Mouse (Mus musculus): ENCODE data around the gene Dennd2c. TPM values are rescaled to one million over a fixed set of nuclear protein-coding genes. Genes with fewer than 3 reads are reported as not detected.
"Not testable (repeated sequence)": the region's sequence is repeated elsewhere in the genome, so short reads cannot be mapped to it uniquely, and the experiment has no call there.

Dennd2c gene
- polyA plus RNA-seq, 1 experiment from 2014 or later = 1.3 TPM

- H3K27me3 ChIP-seq = peaks cover 6% of the 10 kb centered on the region; the same call in 1 of the 2 replicates
- WGBS = 96% methylated on average over 3 of the region's 3 CpGs
- H3K4me1 ChIP-seq (replicated peaks) = peaks cover 7% of the 10 kb centered on the region
- ATAC-seq (ENCODE audit: low FRiP score, low read depth) = no peak
- H3K4me2 ChIP-seq = no peak overlapping the region
- H3K4me3 ChIP-seq = no peak overlapping the region
- no peak overlapping the region for H3K9ac ChIP-seq
- H3K36me3 ChIP-seq = no peaks in the 10 kb centered on the region
- H3K27ac ChIP-seq (replicated peaks) = no peak overlapping the region
- no peaks in the 10 kb centered on the region for H3K9me3 ChIP-seq
Measured at GRCm38 (mm10) chr3:103126138-103126537, 23.7 kb downstream of the Dennd2c start.

GRCm38 (mm10) chr3:103127177-103127576, 24.8 kb downstream of the Dennd2c start:
- H3K4me2 ChIP-seq = no peak overlapping the region

GRCm38 (mm10) chr3:103127721-103128120, 25.3 kb downstream of the Dennd2c start:
- H3K36me3 ChIP-seq = no peaks in the 10 kb centered on the region
- H3K4me2 ChIP-seq = no peak overlapping the region
- H3K27me3 ChIP-seq = peaks cover 6% of the 10 kb centered on the region; the same call in 1 of the 2 replicates
- H3K9ac ChIP-seq = no peak overlapping the region
- peaks cover 7% of the 10 kb centered on the region for H3K4me1 ChIP-seq (replicated peaks)
- ATAC-seq (ENCODE audit: low FRiP score, low read depth) = no peak
- no peak overlapping the region for H3K27ac ChIP-seq (replicated peaks)
- no peaks in the 10 kb centered on the region for H3K9me3 ChIP-seq
- no peak overlapping the region for H3K4me3 ChIP-seq
- 68% methylated on average over 5 of the region's 5 CpGs for WGBS

More at GRCm38 (mm10) chr3:103127177-103127576, 24.8 kb downstream of the Dennd2c start:
- ATAC-seq (ENCODE audit: low FRiP score, low read depth) = no peak
- Histone ChIP-seq H3K9me3 (no peaks in the 10 kb centered on the region), H3K27ac (replicated peaks) (no peak overlapping the region), H3K4me1 (replicated peaks) (peaks cover 7% of the 10 kb centered on the region), H3K9ac (no peak overlapping the region), H3K4me3 (no peak overlapping the region), H3K36me3 (no peaks in the 10 kb centered on the region), H3K27me3 (peaks cover 6% of the 10 kb centered on the region; the same call in 1 of the 2 replicates)
- 8% methylated on average over 2 of the region's 2 CpGs for WGBS

- Histone ChIP-seq H3K4me2 (no peak overlapping the region), H3K4me3 (no peak overlapping the region), H3K27ac (replicated peaks) (no peak overlapping the region), H3K9ac (no peak overlapping the region), H3K4me1 (replicated peaks) (peaks cover 7% of the 10 kb centered on the region), H3K36me3 (no peaks in the 10 kb centered on the region), H3K9me3 (no peaks in the 10 kb centered on the region), H3K27me3 (peaks cover 6% of the 10 kb centered on the region; the same call in 1 of the 2 replicates)
- 43% methylated on average over 4 of the region's 4 CpGs for WGBS
- ATAC-seq (ENCODE audit: low FRiP score, low read depth) = no peak
Measured at GRCm38 (mm10) chr3:103128251-103128650, 25.8 kb downstream of the Dennd2c start.

GRCm38 (mm10) chr3:103129367-103130159, 27.2 kb downstream of the Dennd2c start:
- Histone ChIP-seq H3K9ac (no peak overlapping the region), H3K9me3 (no peaks in the 10 kb centered on the region), H3K4me1 (replicated peaks) (peaks cover 7% of the 10 kb centered on the region), H3K4me3 (no peak overlapping the region), H3K27me3 (peaks cover 6% of the 10 kb centered on the region; the same call in 1 of the 2 replicates), H3K27ac (replicated peaks) (no peak overlapping the region), H3K4me2 (no peak overlapping the region), H3K36me3 (no peaks in the 10 kb centered on the region)
- 83% methylated on average over 8 of the region's 8 CpGs for WGBS
- ATAC-seq (ENCODE audit: low FRiP score, low read depth) = no peak

GRCm38 (mm10) chr3:103130236-103130751, 27.9 kb downstream of the Dennd2c start:
- 31% methylated on average over 6 of the region's 6 CpGs for WGBS
- H3K27me3 ChIP-seq = peaks cover 6% of the 10 kb centered on the region; the same call in 1 of the 2 replicates
- peak overlapping the region; percentile 30; the same call in 1 of the 2 replicates for H3K4me2 ChIP-seq
- H3K36me3 ChIP-seq = no peaks in the 10 kb centered on the region
- no peak overlapping the region for H3K9ac ChIP-seq
- no peak overlapping the region for H3K4me3 ChIP-seq
- peaks cover 7% of the 10 kb centered on the region for H3K4me1 ChIP-seq (replicated peaks)
- 0 out of 2 replicates have a peak, but pooled peaks have one; percentile 42 for ATAC-seq (ENCODE audit: low FRiP score, low read depth)
- H3K27ac ChIP-seq (replicated peaks) = peak overlapping the region; percentile 45; the same call in 1 of the 2 replicates
- H3K9me3 ChIP-seq = no peaks in the 10 kb centered on the region

- Histone ChIP-seq H3K4me1 (replicated peaks) (peaks cover 7% of the 10 kb centered on the region), H3K9me3 (no peaks in the 10 kb centered on the region), H3K4me2 (no peak overlapping the region), H3K9ac (no peak overlapping the region), H3K27me3 (peaks cover 6% of the 10 kb centered on the region; the same call in 1 of the 2 replicates), H3K4me3 (no peak overlapping the region), H3K27ac (replicated peaks) (no peak overlapping the region), H3K36me3 (no peaks in the 10 kb centered on the region)
- no peak for ATAC-seq (ENCODE audit: low FRiP score, low read depth)
- WGBS = 91% methylated on average over 10 of the region's 10 CpGs
Measured at GRCm38 (mm10) chr3:103133098-103133497, 30.7 kb downstream of the Dennd2c start.

GRCm38 (mm10) chr3:103136414-103137077, 34.1 kb downstream of the Dennd2c start:
- Histone ChIP-seq H3K9me3 (no peaks in the 10 kb centered on the region), H3K27me3 (no peaks in the 10 kb centered on the region), H3K4me1 (replicated peaks) (no peaks in the 10 kb centered on the region), H3K27ac (replicated peaks) (no peak overlapping the region), H3K9ac (no peak overlapping the region), H3K36me3 (no peaks in the 10 kb centered on the region), H3K4me2 (no peak overlapping the region), H3K4me3 (no peak overlapping the region)
- ATAC-seq (ENCODE audit: low FRiP score, low read depth) = no peak
- WGBS = 90% methylated on average over 4 of the region's 4 CpGs

- H3K4me2 ChIP-seq = no peak overlapping the region
- ATAC-seq (ENCODE audit: low FRiP score, low read depth) = no peak
Measured at GRCm38 (mm10) chr3:103139047-103139446, 36.6 kb downstream of the Dennd2c start.

GRCm38 (mm10) chr3:103140095-103140838, 37.9 kb downstream of the Dennd2c start:
- WGBS = 74% methylated on average over 11 of the region's 11 CpGs
- not testable (repeated sequence) for H3K4me1 ChIP-seq (replicated peaks); H3K27me3 ChIP-seq; H3K4me2 ChIP-seq; H3K4me3 ChIP-seq; H3K27ac ChIP-seq (replicated peaks); H3K9me3 ChIP-seq; H3K36me3 ChIP-seq; ATAC-seq (ENCODE audit: low FRiP score, low read depth); H3K9ac ChIP-seq

More at GRCm38 (mm10) chr3:103139047-103139446, 36.6 kb downstream of the Dennd2c start:
- Histone ChIP-seq H3K27ac (replicated peaks) (no peak overlapping the region), H3K9me3 (no peaks in the 10 kb centered on the region), H3K4me3 (no peak overlapping the region), H3K4me1 (replicated peaks) (no peaks in the 10 kb centered on the region), H3K9ac (no peak overlapping the region), H3K27me3 (no peaks in the 10 kb centered on the region), H3K36me3 (no peaks in the 10 kb centered on the region)
- WGBS = 71% methylated on average over 8 of the region's 8 CpGs

- no peak for ATAC-seq (ENCODE audit: low FRiP score, low read depth)
- WGBS = 83% methylated on average over 11 of the region's 11 CpGs
Measured at GRCm38 (mm10) chr3:103141287-103141686, 38.9 kb downstream of the Dennd2c start.

More at GRCm38 (mm10) chr3:103141287-103141686, 38.9 kb downstream of the Dennd2c start:
- no peaks in the 10 kb centered on the region for H3K27me3 ChIP-seq
- no peak overlapping the region for H3K27ac ChIP-seq (replicated peaks)
- H3K4me2 ChIP-seq = no peak overlapping the region
- no peaks in the 10 kb centered on the region for H3K9me3 ChIP-seq
- H3K9ac ChIP-seq = no peak overlapping the region
- H3K4me3 ChIP-seq = no peak overlapping the region
- H3K36me3 ChIP-seq = no peaks in the 10 kb centered on the region
- no peaks in the 10 kb centered on the region for H3K4me1 ChIP-seq (replicated peaks)

Data from hindbrain, embryonic 15.5 days (tissue).